Mouse (Mus musculus) cortical plate, adult 2 months (tissue): ENCODE results near the gene Coa3. TPM values are rescaled to one million over a fixed set of nuclear protein-coding genes. Genes with fewer than 3 reads are reported as not detected.
A peak's percentile ranks its signal among the peaks of the same experiment; 100 is the strongest.

ENCODE experiments used
- H3K27ac ChIP-seq: fragments of 200-500 bp; 2 replicates; pipeline ENCODE4 v1.5.1; 2012; ENCODE audit warnings: low read length, control low read depth, inconsistent platforms; ENCODE audit not compliant: insufficient read depth
- H3K4me1 ChIP-seq: fragments of 200-500 bp; 2 replicates; pipeline ENCODE4 v1.6.1; 2011; ENCODE audit warnings: low read length; ENCODE audit not compliant: control insufficient read depth, insufficient read depth
- H3K4me3 ChIP-seq: fragments of 200-500 bp; 2 replicates; pipeline ENCODE4 v1.5.1; 2011; ENCODE audit warnings: mild to moderate bottlenecking, low read length, control low read depth; ENCODE audit not compliant: insufficient read depth
- CTCF ChIP-seq: fragments of 200-500 bp; IDR thresholded peaks from 2 replicates; pipeline ENCODE4 v1.5.1; 2011; ENCODE audit warnings: mild to moderate bottlenecking, control low read depth, low read length; ENCODE audit not compliant: insufficient read depth; ENCODE audit errors: extremely low read depth
- POLR2A ChIP-seq: fragments of 200-500 bp; IDR thresholded peaks from 2 replicates; pipeline ENCODE4 v1.6.1; 2011; ENCODE audit warnings: mild to moderate bottlenecking, low read length, control low read depth; ENCODE audit not compliant: insufficient read depth; ENCODE audit errors: extremely low read depth
- polyA plus RNA-seq: library from polyadenylated mRNA; depleted of rRNA; stranded (reverse); fragments of >200 nt; gene quantifications from 2 replicates; pipeline ENCODE4 v1.2.3, GENCODE M21; 2012

Gene Coa3
- polyA plus RNA-seq, 1 experiment: 150 TPM

- Histone ChIP-seq H3K27ac (no peak overlapping the region), H3K4me3 (no peak overlapping the region), H3K4me1 (no peaks in the 10 kb centered on the region)
- TF ChIP-seq CTCF (no peak), POLR2A (no peak)
These were observed 9.3 kb downstream of the Coa3 start for GRCm38 (mm10) chr11:101269577-101270116.

- TF ChIP-seq POLR2A (no peak), CTCF (no peak)
- no peak overlapping the region for H3K27ac ChIP-seq
- no peaks in the 10 kb centered on the region for H3K4me1 ChIP-seq
- H3K4me3 ChIP-seq: no peak overlapping the region
These were observed 13.0 kb downstream of the Coa3 start for GRCm38 (mm10) chr11:101265906-101266305.

GRCm38 (mm10) chr11:101264954-101265471 lies 13.9 kb downstream of the Coa3 start:
- peaks cover under 1% of the 10 kb centered on the region for H3K4me1 ChIP-seq
- no peak overlapping the region for H3K4me3 ChIP-seq
- no peak overlapping the region for H3K27ac ChIP-seq
- TF ChIP-seq CTCF: no peak
- TF ChIP-seq POLR2A: no peak

GRCm38 (mm10) chr11:101263989-101264280 lies 15.0 kb downstream of the Coa3 start:
- H3K4me1 ChIP-seq: peaks cover 3% of the 10 kb centered on the region

GRCm38 (mm10) chr11:101263138-101263988 lies 15.6 kb downstream of the Coa3 start:
- Histone ChIP-seq H3K4me1 (peaks cover 3% of the 10 kb centered on the region), H3K4me3 (no peak overlapping the region), H3K27ac (no peak overlapping the region)
- TF ChIP-seq CTCF (no peak), POLR2A (no peak)

More at GRCm38 (mm10) chr11:101263989-101264280, 15.0 kb downstream of the Coa3 start:
- Histone ChIP-seq H3K4me3 (no peak overlapping the region), H3K27ac (no peak overlapping the region)
- TF ChIP-seq POLR2A: no peak
- TF ChIP-seq CTCF: no peak

GRCm38 (mm10) chr11:101262272-101262967 lies 16.5 kb downstream of the Coa3 start:
- TF ChIP-seq CTCF (no peak), POLR2A (no peak)
- Histone ChIP-seq H3K4me3 (no peak overlapping the region), H3K27ac (no peak overlapping the region), H3K4me1 (peaks cover 3% of the 10 kb centered on the region)

GRCm38 (mm10) chr11:101260826-101261380 lies 18.0 kb downstream of the Coa3 start:
- no peak for TF ChIP-seq POLR2A
- no peak for TF ChIP-seq CTCF
- Histone ChIP-seq H3K4me1 (peaks cover 3% of the 10 kb centered on the region), H3K4me3 (peak overlapping the region; percentile 25; the same call in 1 of the 2 replicates), H3K27ac (no peak overlapping the region)

- H3K4me1 ChIP-seq: peaks cover 3% of the 10 kb centered on the region
- peak within 1 kb of the TSS; percentile 25; the same call in 1 of the 2 replicates for H3K4me3 ChIP-seq
- no peak within 1 kb of the TSS for H3K27ac ChIP-seq
- TF ChIP-seq CTCF (no peak), POLR2A (no peak)
These were observed 18.7 kb downstream of the Coa3 start, which contains the start of gene Wnk4 for GRCm38 (mm10) chr11:101259948-101260825. Wnk4 (plus strand) TSS chr11:101260567.

- Histone ChIP-seq H3K4me3 (no peak overlapping the region), H3K4me1 (peaks cover 3% of the 10 kb centered on the region), H3K27ac (no peak overlapping the region)
- TF ChIP-seq POLR2A: no peak
These were observed 19.6 kb downstream of the Coa3 start for GRCm38 (mm10) chr11:101259261-101259712.
